18 mouse cellular contexts compared by ENCODE assay signal in genomic region chr3:53066095-53066372, GRCm38 (mm10). TPM values are rescaled to one million over a fixed set of nuclear protein-coding genes. Genes with fewer than 3 reads are reported as not detected.
DNase-seq lines count a peak whose midpoint lies in the region; ATAC-seq lines count a peak whose summit lies in the region.
"Had no signal": no experiment of that assay in that cellular context is flagged by ENCODE, and none has a peak within 500 bp of the region (broad histone marks: within the 10 kb centered on the region; RNA-seq: fewer than 3 reads in every experiment).

No protein-coding gene starts in this region.

- H3K36me3 ChIP-seq in hindbrain, embryonic 10.5 days: peaks cover 3% of the 10 kb centered on the region; the same call in 1 of the 2 replicates
- H3K36me3 ChIP-seq in hindbrain, embryonic 12.5 days: no peaks in the 10 kb centered on the region
- peaks cover 5% of the 10 kb centered on the region; the same call in 1 of the 2 replicates for H3K36me3 ChIP-seq in limb, embryonic 10.5 days
- H3K36me3 ChIP-seq: forebrain, embryonic 15.5 days had no signal

- no peaks in the 10 kb centered on the region for H3K27me3 ChIP-seq in hindbrain, embryonic 10.5 days (ENCODE audit: insufficient read depth, poor library complexity, severe bottlenecking)
- no peaks in the 10 kb centered on the region for H3K27me3 ChIP-seq in hindbrain, embryonic 12.5 days
- H3K27me3 ChIP-seq in limb, embryonic 10.5 days (ENCODE audit: low read depth, poor library complexity, severe bottlenecking): no peaks in the 10 kb centered on the region
- H3K27me3 ChIP-seq: forebrain, embryonic 15.5 days had no signal

- 0 out of 2 replicates have a peak overlapping the region, but pooled peaks have one; percentile 30 for H3K27ac ChIP-seq in hindbrain, embryonic 10.5 days
- H3K27ac ChIP-seq in hindbrain, embryonic 12.5 days: no peak overlapping the region; the same call in 1 of the 2 replicates
- peak overlapping the region; percentile 30; the same call in 1 of the 2 replicates for H3K27ac ChIP-seq in limb, embryonic 10.5 days
- H3K27ac ChIP-seq: forebrain, embryonic 15.5 days; layer of hippocampus, adult 2 months had no signal

- no peak for ATAC-seq in hindbrain, embryonic 12.5 days (ENCODE audit: low FRiP score)
- ATAC-seq: activated CD4-positive, CD25-positive, alpha-beta regulatory T cell, adult 4 months; forebrain, embryonic 15.5 days; inflammation-experienced regulatory T-cells, adult 6 months; lung, postnatal 0 days had no signal

- no peak overlapping the region for H3K4me3 ChIP-seq in hindbrain, embryonic 10.5 days
- no peak overlapping the region for H3K4me3 ChIP-seq in hindbrain, embryonic 12.5 days
- H3K4me3 ChIP-seq in limb, embryonic 10.5 days: no peak overlapping the region
- H3K4me3 ChIP-seq: erythroblast, embryonic 14.5 days; forebrain, embryonic 15.5 days; layer of hippocampus, adult 2 months had no signal

- H3K4me2 ChIP-seq in hindbrain, embryonic 12.5 days (replicated peaks): no peak overlapping the region
- H3K4me2 ChIP-seq: forebrain, embryonic 15.5 days had no signal

- DNase-seq in embryo, embryonic 10 days (ENCODE audit: low spot score): peak; percentile 8
- no peak for DNase-seq in embryo, embryonic 11 days
- DNase-seq in hindbrain, embryonic 10.5 days (ENCODE audit: low spot score): no peak
- DNase-seq in NIH3T3 (ENCODE audit: low read depth) (peak; percentile 57), MN1 (ENCODE audit: low spot score) (no peak)
- no peak for DNase-seq in limb, embryonic 10.5 days (ENCODE audit: low spot score)
- no peak for DNase-seq in testis, postnatal 14 days (ENCODE audit: low spot score)
- DNase-seq: adrenal gland, postnatal 36 days; cerebellum, postnatal 36 days; gastrocnemius, postnatal 36 days; heart, postnatal 14 days had no signal

- 80% methylated on average over 4 of the region's 4 CpGs for WGBS in hindbrain, embryonic 10.5 days
- 73% methylated on average over 4 of the region's 4 CpGs for WGBS in hindbrain, embryonic 12.5 days
- 70% methylated on average over 4 of the region's 4 CpGs for WGBS in limb, embryonic 10.5 days

- no peak overlapping the region for H3K9ac ChIP-seq in hindbrain, embryonic 12.5 days
- H3K9ac ChIP-seq: forebrain, embryonic 15.5 days had no signal

- no peaks in the 10 kb centered on the region for H3K9me3 ChIP-seq in hindbrain, embryonic 10.5 days
- H3K9me3 ChIP-seq in hindbrain, embryonic 12.5 days (replicated peaks): no peaks in the 10 kb centered on the region
- no peaks in the 10 kb centered on the region for H3K9me3 ChIP-seq in limb, embryonic 10.5 days (replicated peaks)
- H3K9me3 ChIP-seq: forebrain, embryonic 15.5 days had no signal

- H3K4me1 ChIP-seq in hindbrain, embryonic 10.5 days (replicated peaks): no peaks in the 10 kb centered on the region
- H3K4me1 ChIP-seq in hindbrain, embryonic 12.5 days: peaks cover 9% of the 10 kb centered on the region; the same call in 1 of the 2 replicates
- peaks cover 19% of the 10 kb centered on the region for H3K4me1 ChIP-seq in limb, embryonic 10.5 days
- H3K4me1 ChIP-seq: forebrain, embryonic 15.5 days had no signal

RNA-seq across cellular contexts. Expression of gene Lhfp, which starts 24.7 kb away (rescaled TPM):
- polyA plus RNA-seq in hindbrain, embryonic 10.5 days (2016; fragmentation: Nextera tagmentation; extraction: Ambion mirVana): 51.6 and 57.0 TPM in 2 replicates
- polyA plus RNA-seq in hindbrain, embryonic 12.5 days (2016; fragmentation: Nextera tagmentation; extraction: Ambion mirVana): 62.1 and 64.2 TPM in 2 replicates
- 61.8 and 90.1 TPM in 2 replicates for polyA plus RNA-seq in limb, embryonic 10.5 days (2016; fragmentation: Nextera tagmentation; extraction: Ambion mirVana)
- polyA plus RNA-seq: erythroblast, embryonic 14.5 days; inflammation-experienced regulatory T-cells, adult 6 months had no signal

RNA-seq across cellular contexts. Expression of gene Cog6, which starts 49.0 kb away (rescaled TPM):
- 39.3 and 39.9 TPM in 2 replicates for polyA plus RNA-seq in hindbrain, embryonic 10.5 days (2016; fragmentation: Nextera tagmentation; extraction: Ambion mirVana)
- polyA plus RNA-seq in hindbrain, embryonic 12.5 days (2016; fragmentation: Nextera tagmentation; extraction: Ambion mirVana): 57.3 and 59.5 TPM in 2 replicates
- polyA plus RNA-seq in limb, embryonic 10.5 days (2016; fragmentation: Nextera tagmentation; extraction: Ambion mirVana): 36.4 and 46.3 TPM in 2 replicates

Comparison
In these comparisons a context has a peak if more than half of its experiments do, and no peak if none do; other contexts are left out.
1. DNase-seq: peak in embryo, embryonic 10 days (single experiment) and NIH3T3 (single experiment); none in embryo, embryonic 11 days (single experiment), hindbrain, embryonic 10.5 days (single experiment), limb, embryonic 10.5 days (single experiment), testis, postnatal 14 days (single experiment) and MN1 (single experiment).